Mouse (Mus musculus) CH12F3 (cell line): ENCODE measurements around the gene Mapkapk3.

Experiments
- in situ Hi-C: fragments of 300-500 bp; cut with MboI; formaldehyde crosslinking; loops from 2 replicates; pipeline ENCODE4 v1.14.3; 2020; ENCODE audit warnings: low sequenced_read_pairs

Gene Mapkapk3

DNA sequence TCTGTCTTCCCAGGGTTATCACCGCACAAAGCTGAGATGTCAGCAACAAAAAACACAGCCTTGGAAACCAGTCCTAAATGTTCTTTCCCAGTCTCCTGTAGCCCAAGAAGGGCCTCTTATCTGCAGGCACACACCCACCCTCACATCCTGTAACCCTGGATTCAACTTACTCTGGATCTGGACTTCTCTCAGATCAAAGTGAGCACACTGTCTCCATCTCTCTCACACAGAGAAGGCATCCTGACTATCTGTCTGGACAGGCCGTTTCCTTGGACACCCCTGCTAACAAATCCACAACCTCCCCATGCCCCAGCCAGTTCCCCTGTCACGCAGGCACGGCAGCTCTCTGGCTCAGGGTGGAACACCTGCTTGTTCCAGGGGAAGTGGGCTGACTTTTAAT, 17.4 kb downstream of the Mapkapk3 start:
- in situ Hi-C loops = no loop called here

DNA sequence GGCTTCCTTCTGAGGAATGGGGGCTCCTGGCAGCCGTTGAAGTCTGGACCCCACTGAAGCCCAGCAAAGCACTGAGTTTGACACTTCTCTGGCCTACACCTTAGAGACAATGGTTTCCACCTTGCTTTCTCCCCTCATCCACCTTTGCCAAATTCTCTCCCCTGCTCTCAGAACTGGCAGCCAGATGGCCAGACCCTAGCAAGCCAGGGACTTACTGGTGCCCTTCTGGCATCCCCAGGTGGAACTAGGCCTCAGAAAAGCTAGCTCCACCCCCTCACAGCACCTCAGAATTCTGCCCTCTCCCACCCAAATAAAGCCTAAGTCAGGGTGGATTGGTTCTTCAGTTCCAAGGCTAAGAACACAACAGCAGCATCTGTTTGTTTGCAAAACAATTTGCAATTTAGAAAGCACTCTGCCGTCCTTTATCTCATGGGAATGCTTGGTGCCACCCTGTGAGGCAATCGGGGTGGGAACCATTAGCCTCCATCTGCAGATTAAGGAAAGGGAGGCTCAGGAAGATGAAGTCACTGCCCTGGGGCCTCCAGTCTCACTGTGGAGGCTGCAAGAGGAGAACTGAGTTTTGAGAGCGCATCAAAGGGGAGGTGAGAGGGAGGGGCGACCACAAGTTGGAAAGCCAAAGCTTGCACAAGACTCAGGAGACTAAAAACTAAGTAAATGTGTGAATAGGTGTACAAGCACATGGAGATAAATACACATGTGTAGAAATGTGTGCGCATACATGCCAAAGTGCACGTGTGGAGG, 18.3 kb downstream of the Mapkapk3 start:
- in situ Hi-C loops = no loop called here

DNA sequence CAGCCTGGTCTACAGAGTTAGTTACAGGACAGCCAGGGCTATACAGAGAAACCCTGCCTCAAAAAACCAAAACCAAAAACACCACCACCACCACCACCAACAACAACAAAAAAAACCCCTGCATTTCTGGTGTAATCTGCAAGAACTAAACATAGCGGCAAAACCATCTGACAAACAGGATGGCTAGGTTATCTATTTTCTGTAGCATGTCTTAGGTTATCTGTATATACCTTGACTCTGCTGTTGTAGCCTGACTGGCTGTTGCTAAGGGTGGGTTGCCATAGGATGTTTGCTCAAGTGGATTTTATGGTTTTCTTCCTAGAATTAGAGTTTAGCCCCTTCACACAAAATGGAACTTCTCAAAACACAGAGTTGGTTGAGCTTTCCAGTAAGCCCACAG, 19.9 kb downstream of the Mapkapk3 start:
- in situ Hi-C loops = no loop called here

DNA sequence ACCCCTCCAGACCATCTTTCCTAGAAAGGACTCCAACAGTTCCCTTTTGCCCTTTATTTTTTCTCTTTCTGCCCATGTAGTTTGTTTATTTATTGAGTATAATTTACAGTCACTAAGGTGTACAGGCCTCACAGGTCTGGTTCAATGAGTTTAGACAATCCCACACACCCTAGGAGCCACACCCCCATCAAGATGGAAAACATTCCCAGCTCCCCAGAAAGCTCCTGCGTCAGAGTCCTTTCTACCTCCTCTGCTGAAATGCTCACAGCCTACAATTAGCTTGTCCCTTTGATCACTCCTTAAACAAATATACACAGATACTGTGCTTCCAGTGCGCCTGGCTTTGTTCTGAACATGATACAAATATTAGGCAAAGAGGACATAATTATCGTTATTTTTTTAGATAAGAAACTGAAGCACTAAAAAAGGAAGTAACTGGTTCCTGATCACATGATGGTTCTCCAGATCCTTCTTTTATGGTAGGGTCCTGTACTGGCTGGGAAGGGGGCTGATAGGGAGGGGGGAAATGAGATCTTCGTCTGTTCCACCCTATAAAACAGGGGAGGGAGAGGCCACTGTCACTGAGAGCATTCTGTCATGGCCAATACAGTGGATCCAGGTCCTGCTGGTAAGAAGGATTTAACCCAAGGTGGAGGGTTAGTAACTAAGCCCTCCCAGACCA, 21.8 kb downstream of the Mapkapk3 start:
- in situ Hi-C loops = no loop called here

DNA sequence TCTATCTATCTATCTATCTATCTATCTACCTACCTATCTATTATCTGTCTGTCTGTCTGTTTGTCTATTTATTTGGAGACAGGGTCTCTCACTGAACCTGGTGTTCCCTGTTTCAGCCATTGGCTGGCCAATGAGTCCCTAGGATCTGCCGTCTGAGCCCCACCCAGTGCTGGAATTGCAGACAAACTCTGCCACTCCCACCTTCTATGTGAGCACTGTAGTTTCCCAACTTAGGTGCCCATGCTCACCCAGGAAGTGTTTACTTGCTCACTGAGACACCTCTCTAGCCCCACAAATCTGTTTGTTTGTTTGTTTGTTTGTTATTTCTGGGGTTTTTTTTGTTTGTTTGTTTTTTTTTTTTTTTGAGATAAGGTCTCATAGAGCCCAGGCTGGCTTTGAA, 22.6 kb downstream of the Mapkapk3 start:
- in situ Hi-C loops = no loop called here

DNA sequence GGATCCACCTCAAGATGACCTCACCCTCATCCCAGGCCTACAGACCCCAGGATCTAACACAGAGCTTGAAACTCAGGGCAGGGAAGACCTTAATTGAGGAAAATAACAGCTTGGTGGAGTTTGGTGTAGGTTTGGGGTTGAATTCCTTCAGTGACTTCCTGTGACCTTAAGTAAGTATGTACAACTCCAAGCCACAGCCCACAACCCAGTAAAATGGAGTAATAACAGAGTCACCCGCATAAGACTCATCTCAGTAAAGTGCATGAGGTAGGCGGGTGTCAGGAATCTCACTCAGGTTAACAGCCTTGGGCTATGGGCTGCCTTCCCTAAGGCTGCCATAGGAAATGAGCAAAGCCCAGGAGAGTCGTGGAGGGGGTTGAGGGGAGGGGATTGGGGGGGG, 24.9 kb downstream of the Mapkapk3 start:
- in situ Hi-C loops = no loop called here

DNA sequence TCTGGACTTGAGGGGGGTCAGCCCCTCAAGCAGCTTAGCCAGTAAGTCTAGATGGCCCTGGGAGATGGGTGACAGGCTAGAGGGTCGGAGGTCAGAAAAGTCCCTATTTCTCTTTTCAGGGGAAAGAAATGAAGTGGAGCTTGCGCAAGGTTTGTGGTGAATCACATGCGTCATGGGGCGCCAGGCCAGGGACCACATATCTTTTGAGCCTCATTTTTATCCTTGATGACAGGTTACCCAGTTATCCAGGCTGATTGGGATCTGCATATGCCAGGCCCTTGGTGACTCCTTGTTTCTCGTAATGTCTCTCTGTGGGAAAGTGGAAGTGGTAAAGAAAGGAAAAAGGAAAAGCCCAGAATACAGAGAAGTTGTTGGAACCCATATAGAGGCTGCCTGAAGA, 25.8 kb downstream of the Mapkapk3 start:
- in situ Hi-C loops = no loop called here

DNA sequence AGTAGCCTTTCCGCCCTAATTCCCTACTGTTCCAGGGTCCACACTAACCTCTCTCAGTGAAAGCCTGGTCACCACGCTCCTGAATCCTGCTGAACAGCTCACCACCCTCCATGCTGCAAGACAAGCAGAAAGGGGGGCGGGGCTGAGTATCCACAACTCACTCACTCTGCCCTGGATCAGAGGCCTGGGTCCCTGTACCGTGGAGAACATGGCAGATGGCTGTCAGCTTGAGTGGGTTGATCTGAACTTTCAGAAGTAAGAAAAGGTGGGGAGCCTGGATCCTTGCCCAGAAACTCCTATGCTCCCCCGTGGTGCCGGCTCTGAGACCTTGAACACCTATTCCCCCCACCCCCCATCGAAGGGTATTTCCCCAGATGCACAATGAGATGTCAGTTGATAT, 27.3 kb downstream of the Mapkapk3 start:
- in situ Hi-C loops = no loop called here

DNA sequence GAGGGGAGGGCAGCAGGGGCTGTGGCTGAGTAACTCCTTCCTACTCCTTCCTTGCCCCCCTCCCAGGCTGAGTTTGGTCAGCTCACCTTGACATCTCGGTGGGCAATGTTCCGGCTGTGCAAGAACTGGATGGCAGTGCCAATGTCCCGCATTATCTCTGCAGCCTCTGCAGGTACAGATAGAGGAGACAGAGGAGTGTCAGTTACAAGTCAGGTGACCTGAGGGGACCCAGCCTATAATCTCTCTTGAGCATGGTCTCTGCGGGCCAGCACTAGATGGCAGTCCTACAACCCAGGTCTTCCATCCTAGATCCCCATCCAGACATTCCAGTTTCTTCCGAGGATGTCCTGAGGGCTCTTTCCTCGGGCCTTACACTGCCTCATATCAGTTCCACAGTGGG, 27.9 kb downstream of the Mapkapk3 start:
- in situ Hi-C loops = no loop called here

DNA sequence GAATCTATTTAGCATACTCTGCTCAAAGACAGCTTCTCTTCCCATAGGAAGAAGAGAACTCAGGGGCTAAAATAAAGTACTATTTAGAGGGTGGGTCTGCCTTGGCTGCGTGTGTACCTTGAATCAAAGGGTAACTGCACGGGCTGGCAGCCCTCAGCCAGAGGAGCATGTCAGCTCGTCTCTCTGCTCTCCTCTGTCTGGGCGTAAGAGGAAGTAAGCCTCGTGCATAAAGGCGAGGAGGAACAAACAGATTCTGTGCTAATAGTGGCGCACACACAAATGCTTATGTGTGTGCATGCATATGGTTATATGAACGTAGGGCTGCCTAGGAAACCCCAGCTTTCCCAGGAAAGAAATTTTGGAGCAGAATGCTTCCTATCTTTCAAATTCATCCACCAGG, 28.8 kb downstream of the Mapkapk3 start:
- in situ Hi-C loops = no loop called here

DNA sequence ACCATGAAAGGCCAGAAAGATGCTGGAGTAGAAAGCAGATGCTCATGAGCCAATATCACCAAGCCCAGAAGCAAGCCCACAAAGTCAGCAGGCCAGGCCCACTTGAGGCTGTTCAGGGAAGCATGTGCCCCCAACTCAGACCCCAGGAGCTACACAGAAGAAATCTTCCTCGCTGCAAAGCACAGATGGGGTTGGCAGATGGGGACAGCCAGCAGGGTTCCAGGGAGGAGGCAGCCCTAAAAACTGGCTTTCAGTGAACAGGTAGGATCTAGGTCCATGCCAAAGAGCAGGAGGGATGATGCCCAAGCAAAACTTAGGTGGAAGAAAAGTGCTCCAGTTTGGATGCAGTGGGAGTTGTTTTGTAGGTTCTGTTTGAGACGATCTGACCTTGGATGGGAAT, 29.2 kb downstream of the Mapkapk3 start:
- in situ Hi-C loops = no loop called here

DNA sequence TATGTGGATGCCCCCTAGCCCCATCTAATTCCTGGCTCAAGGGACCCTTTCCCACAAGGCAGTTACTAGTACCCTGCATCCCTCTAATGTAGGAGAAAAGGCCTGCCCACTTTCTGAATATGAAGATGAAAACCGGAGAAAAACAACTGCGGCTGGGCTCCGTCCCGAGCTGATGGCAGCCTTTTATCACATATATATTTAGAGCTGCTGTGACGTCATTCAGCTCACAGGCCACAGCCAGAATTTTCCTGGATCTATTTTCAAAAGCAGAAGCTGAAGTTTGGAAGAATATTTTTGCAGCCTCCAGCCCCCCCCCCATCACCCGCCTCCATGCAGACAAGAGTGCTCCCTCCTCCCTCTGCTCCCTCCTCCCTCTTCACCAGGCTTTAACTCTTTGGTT, 30.1 kb downstream of the Mapkapk3 start:
- in situ Hi-C loops = no loop called here

DNA sequence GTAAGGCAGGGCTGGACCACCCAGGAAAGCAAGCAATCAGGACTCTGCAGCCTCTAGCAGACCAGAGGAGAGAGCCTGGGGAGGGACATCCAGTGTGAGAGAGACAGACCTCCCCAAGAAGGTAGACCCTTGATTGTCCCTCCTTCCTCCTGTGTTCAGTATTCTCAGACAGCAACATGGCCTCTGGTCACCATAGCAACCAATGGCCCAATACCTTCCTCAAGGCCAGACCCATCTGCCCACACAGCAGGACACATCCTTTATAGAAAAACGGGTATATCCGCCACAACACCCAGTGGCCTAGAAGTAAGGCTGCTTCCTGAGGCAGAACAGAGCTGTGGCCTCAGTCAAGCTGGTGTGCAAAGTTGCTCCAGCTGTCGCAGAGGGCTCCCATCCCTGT, 34.1 kb downstream of the Mapkapk3 start:
- in situ Hi-C loops = no loop called here

DNA sequence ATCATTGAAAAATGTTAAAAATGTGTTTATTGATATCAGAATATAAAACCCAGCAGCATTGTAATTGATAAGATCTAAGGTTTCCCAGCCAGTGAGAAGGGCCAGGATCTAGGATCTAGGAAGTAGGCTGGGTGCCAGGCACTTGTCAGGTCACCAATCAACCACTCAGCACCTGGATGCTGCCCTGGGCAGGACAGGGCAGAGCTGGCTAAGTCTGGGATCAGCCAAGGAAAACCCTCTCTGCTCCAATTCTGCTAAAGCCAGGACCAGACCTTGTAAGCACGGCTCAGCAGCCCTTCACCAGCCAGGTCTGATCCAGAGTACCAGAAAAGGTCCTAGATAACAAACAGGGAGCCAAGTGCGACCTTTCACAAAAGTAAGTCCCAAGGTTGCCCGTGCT, 34.8 kb downstream of the Mapkapk3 start:
- in situ Hi-C loops = no loop called here

DNA sequence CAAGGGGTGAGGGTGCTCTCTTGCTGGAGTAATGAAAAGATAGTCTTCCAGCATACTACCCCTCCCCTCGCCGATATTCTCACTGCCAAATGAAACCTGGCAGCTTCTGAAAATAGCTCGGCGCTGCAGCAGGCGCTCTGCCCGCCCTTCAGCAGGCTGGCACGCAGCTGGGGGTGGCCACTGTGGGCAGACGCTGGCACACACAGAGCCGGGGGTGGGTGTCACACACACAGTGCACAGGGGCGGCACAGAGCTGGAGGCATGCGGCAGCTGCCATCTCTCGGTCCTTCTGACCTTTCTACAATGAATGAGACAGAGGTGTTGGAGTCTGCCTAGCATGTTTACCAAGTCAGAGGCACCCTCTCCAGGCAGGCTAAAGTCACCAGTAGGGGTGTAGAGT, 35.2 kb downstream of the Mapkapk3 start:
- in situ Hi-C loops = no loop called here

DNA sequence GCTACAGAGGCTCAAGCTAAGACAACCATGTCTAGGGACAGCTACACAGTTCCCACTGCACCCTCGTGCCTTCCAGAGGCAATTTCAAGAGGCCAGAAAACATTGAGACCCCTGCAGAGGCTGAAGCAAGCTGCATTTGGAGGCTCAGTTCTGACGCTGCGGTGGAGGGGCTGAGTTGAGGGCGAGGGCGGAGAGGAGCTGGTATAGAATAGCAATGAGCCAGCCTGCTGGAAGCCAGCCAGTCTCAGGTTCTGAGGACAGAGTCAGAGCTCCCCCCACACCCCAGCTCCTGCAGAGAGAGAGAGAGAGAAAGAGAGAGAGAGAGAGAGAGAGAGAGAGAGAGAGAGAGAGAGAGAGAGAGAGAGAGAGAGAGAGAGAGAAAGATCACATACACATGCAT, 37.5 kb downstream of the Mapkapk3 start:
- in situ Hi-C loops = no loop called here

DNA sequence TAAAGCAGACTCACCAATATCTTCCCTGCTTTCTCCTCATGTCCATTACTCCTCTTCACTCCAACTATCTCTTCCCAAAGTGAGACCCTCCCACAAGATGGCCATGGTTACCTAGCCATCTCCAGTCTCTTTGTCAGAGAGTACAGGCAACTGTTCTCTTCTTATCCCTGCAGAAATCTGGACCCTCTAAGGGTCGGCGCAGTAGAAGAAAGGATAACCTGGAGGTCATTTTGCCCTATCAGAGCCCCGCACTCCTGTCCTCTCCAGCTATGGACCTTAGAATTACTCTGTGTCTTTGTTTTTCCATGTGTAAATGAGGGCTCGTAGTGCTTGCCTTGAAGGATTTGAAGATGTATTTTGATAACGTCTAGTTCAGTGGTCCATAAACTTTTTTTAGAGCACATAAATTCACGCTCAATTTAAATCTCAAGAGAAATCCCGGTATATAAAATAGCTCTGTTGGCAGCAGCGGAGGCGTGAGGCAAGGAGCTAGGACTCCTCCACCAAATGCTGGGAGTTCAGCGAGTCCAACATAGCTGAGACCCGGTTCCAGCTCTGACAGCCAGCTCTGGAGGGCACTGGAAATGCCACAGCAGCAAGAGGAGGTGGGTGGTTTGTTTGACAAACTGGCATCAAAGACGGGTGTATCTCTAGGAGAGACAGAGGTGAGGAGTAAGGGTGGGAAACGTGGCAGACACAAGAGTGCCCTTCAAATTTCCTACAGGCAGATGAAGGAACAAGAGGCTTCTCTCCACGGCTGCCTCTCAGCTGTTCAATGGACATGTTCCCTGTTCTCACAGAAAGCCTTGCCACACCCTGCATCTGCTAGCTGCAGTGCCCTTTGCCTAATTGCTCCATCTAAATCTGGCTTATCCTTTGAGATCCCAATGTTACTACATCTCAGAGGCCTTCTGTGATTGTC, 39.0 kb downstream of the Mapkapk3 start:
- in situ Hi-C loops = no loop called here

DNA sequence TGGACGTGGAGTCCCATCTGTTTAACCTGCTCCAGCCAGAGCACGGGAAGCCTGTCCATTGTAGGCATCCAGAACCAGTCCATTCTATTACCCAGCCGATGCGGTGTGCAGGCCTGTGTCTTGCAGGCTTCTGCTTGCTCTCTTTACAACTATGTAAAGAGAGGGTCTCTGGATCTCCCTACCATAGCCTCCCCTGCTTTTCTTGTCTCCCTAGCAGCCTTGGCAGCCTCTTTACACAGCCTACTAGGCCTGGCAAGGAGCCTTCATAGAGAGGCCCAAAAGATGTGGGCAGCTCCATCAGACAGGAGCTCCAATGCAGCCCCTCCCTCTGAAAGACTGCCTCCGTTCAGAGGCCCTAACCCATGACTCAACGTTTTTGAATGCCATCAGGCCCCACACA, 40.5 kb downstream of the Mapkapk3 start:
- in situ Hi-C loops = loop anchor here (5.0 kb wide), 1 partner anchor 43 kb away; no protein-coding TSS in a partner anchor

DNA sequence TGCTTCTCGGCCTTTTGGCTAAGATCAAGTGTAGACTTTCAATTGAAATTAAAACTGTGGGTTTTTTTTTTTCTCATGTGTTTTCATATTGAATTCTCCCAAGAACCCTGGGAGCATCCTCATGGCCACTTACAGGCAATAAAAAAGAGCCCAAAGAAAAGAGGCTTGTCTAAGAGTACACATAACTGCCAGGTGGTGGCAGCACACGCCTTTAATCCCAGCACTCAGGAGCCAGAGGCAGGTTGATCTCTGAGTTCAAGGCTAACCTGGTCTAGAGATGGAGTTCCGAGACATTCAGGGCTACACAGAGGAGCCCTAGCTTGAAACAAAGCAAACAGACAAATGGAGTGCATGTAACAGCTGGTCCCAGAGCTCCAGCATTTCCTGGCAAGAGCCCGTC, 43.5 kb downstream of the Mapkapk3 start:
- in situ Hi-C loops = loop anchor here (5.0 kb wide), 1 partner anchor 46 kb away; no protein-coding TSS in a partner anchor

DNA sequence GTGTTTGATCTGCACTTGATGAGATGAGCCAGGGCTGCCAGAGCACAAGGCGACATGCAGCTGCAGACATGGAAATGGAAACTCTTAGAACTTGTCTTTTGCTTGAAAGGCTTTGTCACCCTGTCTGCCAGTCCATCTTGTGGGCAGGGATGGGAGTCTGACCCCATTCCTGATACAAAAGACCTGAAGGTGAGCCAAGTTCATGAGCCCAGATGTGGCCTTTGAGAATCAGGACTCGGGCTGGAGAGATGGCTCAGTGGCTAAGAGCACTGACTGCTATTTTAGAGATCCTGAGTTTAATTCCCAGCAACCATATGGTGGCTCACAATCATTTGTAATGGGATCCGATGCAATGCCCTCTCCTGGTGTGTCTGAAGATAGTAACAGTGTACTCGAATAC, 44.4 kb downstream of the Mapkapk3 start:
- in situ Hi-C loops = loop anchor here (5.0 kb wide), 1 partner anchor 47 kb away; no protein-coding TSS in a partner anchor

DNA sequence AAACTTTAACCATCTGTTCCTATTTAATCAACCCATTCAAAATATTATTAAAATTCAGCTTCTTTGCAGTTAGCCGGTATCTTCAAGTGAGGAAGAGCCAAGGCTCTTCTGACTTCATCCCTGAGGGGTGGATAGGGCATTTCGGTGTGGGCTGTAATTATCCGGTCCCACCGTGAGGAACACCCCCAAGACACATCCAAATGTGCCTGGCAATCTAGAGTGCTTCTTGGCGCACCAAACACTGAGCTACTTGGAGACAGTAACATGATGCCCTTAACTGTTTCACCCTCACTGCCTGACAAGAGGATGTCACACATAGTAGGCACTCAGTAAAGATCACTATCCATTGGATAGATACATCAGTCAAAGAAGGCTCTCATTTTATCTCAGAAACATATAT, 53.5 kb downstream of the Mapkapk3 start:
- in situ Hi-C loops = no loop called here
